In genomic region chr1:62041718-62042117, GRCm38 (mm10) we compare ENCODE assay signal across 16 mouse cellular contexts.
A peak's percentile ranks its signal among the peaks of the same experiment; 100 is the strongest.
DNase-seq lines count a peak whose midpoint lies in the region; ATAC-seq and TF ChIP-seq lines count a peak whose summit lies in the region.
"Had no signal": no experiment of that assay in that cellular context is flagged by ENCODE, and none has a peak within 500 bp of the region (broad histone marks: within the 10 kb centered on the region; RNA-seq: fewer than 3 reads in every experiment).

No protein-coding gene starts in this region.

- H3K9ac ChIP-seq in heart, postnatal 0 days (replicated peaks; ENCODE audit: low read depth, low read length) = no peak overlapping the region
- no peak overlapping the region for H3K9ac ChIP-seq in heart, embryonic 11.5 days (ENCODE audit: low read depth, low read length)
- H3K9ac ChIP-seq: midbrain, embryonic 12.5 days; neural tube, embryonic 12.5 days had no signal

- no peak for TF ChIP-seq CTCF in heart, postnatal 0 days (IDR thresholded peaks at IDR 0.05; ENCODE audit: low read depth)

- no peak overlapping the region for H3K4me3 ChIP-seq in heart, postnatal 0 days (ENCODE audit: low read depth, low read length)
- H3K4me3 ChIP-seq in heart, embryonic 11.5 days (ENCODE audit: low read depth, low read length) = no peak overlapping the region
- H3K4me3 ChIP-seq: heart, embryonic 10.5 days; limb, embryonic 10.5 days; midbrain, embryonic 12.5 days; neural tube, embryonic 12.5 days had no signal

- 11% methylated on average over 3 of the region's 3 CpGs for WGBS in heart, postnatal 0 days
- 42% methylated on average over 3 of the region's 3 CpGs for WGBS in heart, embryonic 11.5 days (ENCODE audit: insufficient replicate concordance)

- H3K9me3 ChIP-seq in heart, postnatal 0 days (replicated peaks; ENCODE audit: control insufficient read depth, low read length) = no peaks in the 10 kb centered on the region
- no peaks in the 10 kb centered on the region for H3K9me3 ChIP-seq in heart, embryonic 11.5 days (replicated peaks; ENCODE audit: control insufficient read depth, low read length)
- H3K9me3 ChIP-seq: heart, embryonic 10.5 days; limb, embryonic 10.5 days; midbrain, embryonic 12.5 days; neural tube, embryonic 12.5 days had no signal

- no peak for ATAC-seq in heart, postnatal 0 days (ENCODE audit: insufficient read depth, low read depth)
- no peak for ATAC-seq in heart, embryonic 11.5 days (replicated peaks; ENCODE audit: insufficient number of reproducible peaks, low FRiP score, low TSS enrichment)
- ATAC-seq: hindbrain, postnatal 0 days had no signal

- no peak overlapping the region for H3K4me2 ChIP-seq in heart, postnatal 0 days (ENCODE audit: low read depth, low read length)
- no peak overlapping the region for H3K4me2 ChIP-seq in heart, embryonic 11.5 days
- H3K4me2 ChIP-seq: midbrain, embryonic 12.5 days; neural tube, embryonic 12.5 days had no signal

- no peak overlapping the region for H3K27ac ChIP-seq in heart, postnatal 0 days (ENCODE audit: low read depth)
- H3K27ac ChIP-seq in heart, embryonic 11.5 days (ENCODE audit: low read depth, low read length) = no peak overlapping the region
- H3K27ac ChIP-seq: heart, embryonic 10.5 days; hindbrain, postnatal 0 days; limb, embryonic 10.5 days; midbrain, embryonic 12.5 days; neural tube, embryonic 12.5 days had no signal

- H3K4me1 ChIP-seq in heart, postnatal 0 days (ENCODE audit: control insufficient read depth, insufficient read depth) = 0 out of 2 replicates have a peak, but pooled peaks cover 6% of the 10 kb centered on the region
- 0 out of 2 replicates have a peak, but pooled peaks cover 3% of the 10 kb centered on the region for H3K4me1 ChIP-seq in heart, embryonic 11.5 days (ENCODE audit: control insufficient read depth, insufficient read depth, low read length)
- H3K4me1 ChIP-seq: limb, embryonic 10.5 days; midbrain, embryonic 12.5 days; neural tube, embryonic 12.5 days had no signal

- H3K36me3 ChIP-seq in heart, postnatal 0 days (replicated peaks; ENCODE audit: control insufficient read depth, insufficient read depth, low read length) = no peaks in the 10 kb centered on the region
- no peaks in the 10 kb centered on the region for H3K36me3 ChIP-seq in heart, embryonic 11.5 days (ENCODE audit: control insufficient read depth, insufficient read depth, low read length)
- H3K36me3 ChIP-seq: heart, embryonic 10.5 days; limb, embryonic 10.5 days; midbrain, embryonic 12.5 days; neural tube, embryonic 12.5 days had no signal

- TF ChIP-seq EP300 in heart, postnatal 0 days (IDR thresholded peaks at IDR 0.05; ENCODE audit: low read depth) = no peak

- H3K27me3 ChIP-seq in heart, postnatal 0 days (ENCODE audit: control insufficient read depth, insufficient read depth, low read length) = no peaks in the 10 kb centered on the region
- no peaks in the 10 kb centered on the region for H3K27me3 ChIP-seq in heart, embryonic 11.5 days (ENCODE audit: control insufficient read depth, insufficient read depth, low read length)
- H3K27me3 ChIP-seq: midbrain, embryonic 12.5 days; neural tube, embryonic 12.5 days had no signal

- peak; percentile 47 for DNase-seq in heart, postnatal 0 days (ENCODE audit: low spot score)
- DNase-seq in urinary bladder, postnatal 25 days (ENCODE audit: low spot score) = peak; percentile 5
- no peak for DNase-seq in urinary bladder, postnatal 10 days (ENCODE audit: low spot score)
- DNase-seq in adrenal gland, postnatal 36 days = peak; percentile 63 to 72
- no peak for DNase-seq in layer of hippocampus, adult 18-20 months (ENCODE audit: low spot score in 2 of 2)
- no peak for DNase-seq in cerebellum, adult 9-10 months
- no peak for DNase-seq in thymus, postnatal 14 days
- DNase-seq: cerebellum, adult 9-11 months; kidney, adult 9 months; right cerebral cortex, adult 18-20 months had no signal

Comparison
In these comparisons a context has a peak if more than half of its experiments do, and no peak if none do; other contexts are left out.
1. DNase-seq: peak in heart, postnatal 0 days (single experiment), urinary bladder, postnatal 25 days (single experiment) and adrenal gland, postnatal 36 days (2 of 2); none in urinary bladder, postnatal 10 days (single experiment), layer of hippocampus, adult 18-20 months (0 of 2), cerebellum, adult 9-10 months (single experiment) and thymus, postnatal 14 days (single experiment).